Mouse (Mus musculus) right cerebral cortex, adult 2 months (tissue): Measurements from ENCODE around the gene Fggy.

ENCODE experiments used
- DNase-seq, 2 experiments: peaks; one replicate each; pipeline ENCODE4 v3.0.0; 2021 to 2022; ENCODE audit warnings: low spot score in 2 of 2

Fggy gene

DNA sequence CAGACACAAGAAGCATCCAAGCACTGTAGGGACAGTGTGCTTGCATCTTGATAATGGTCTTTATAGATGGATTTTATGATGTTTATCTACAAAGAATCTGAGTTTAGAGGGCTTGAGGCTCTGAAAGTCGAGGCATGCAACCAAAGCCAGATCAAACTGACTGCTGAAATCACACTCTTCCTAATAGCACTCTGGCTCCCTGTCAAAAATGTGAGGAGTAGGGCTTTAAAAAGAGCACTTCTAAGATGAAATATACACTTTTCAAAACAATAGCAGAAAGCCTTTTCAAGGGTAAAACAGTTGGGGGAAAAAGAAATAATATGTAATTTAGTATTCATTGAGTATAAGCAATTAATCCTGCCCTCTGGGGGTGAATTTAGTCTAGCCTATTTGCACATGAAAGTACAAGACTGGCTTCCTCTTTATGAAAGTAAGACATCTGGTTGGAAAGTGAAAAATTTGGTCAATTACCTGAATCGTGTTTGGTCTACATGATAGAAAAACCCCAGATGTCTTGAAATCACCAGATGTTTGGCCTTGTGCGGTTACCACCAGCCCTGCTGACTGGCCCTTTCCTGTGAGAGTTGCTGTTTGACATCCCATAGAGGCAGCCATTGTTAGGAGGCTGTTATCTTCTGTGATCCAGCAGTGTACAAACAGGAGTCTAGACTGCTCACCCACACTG is 172.0 kb downstream of the Fggy start:
- no peak for DNase-seq

DNA sequence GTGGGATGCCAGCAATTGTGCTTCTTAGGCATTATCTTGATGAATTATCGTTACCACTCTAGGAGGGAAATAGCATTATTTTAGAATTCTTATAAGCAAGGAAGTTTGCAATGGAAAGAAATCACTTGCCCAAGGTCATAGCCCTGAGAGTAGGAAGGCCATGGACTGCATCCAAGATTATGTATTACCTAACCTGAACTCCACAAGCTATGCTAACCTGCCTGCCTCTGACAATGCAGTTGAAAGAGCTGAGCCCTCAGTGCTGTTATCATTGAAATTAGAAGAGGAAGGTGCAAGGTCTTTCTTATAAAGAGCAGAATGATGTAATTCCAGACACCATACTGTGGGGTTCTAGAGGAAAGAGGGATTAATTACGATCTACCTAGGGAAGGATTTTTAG is 173.8 kb downstream of the Fggy start:
- no peak for DNase-seq

DNA sequence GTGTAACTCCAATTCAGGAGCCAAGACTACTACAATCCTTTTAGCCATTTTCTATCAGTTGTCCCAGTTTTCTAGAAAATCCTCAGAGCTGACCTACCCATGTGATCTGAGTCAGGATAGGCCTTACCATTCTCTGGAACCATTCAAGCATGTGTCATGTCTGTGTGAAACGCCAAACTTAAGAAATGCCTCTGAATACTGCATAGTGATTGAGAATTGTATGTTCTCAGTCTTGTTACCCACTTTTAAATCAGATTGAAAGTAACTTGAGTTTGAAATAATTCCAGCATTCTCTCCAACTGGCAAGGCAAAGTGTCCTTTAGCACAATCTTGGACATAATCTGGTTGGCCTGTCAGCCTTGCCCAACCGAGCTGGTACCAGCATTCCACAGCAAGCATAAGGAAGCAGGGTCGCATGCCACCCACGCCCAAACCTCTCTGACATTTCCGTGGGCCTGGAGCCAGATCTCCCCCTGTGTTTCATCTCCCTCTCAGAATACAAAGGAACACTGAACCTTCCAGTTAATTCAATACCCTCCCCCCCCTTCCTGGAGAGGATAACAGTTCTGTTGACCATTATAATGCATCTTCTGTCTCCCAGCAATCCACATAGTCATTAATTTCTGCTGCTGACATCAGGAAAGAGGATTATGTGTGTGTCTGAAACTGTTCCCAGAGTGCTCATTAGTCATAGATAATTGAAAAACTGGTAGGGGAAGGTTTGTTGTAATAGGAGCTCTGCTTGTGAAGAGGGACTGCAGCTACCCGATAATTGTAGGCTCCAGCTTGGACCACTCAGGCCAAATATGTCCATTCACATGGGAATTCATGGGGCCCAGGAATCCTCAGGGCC is 176.3 kb downstream of the Fggy start:
- DNase-seq: no peak

DNA sequence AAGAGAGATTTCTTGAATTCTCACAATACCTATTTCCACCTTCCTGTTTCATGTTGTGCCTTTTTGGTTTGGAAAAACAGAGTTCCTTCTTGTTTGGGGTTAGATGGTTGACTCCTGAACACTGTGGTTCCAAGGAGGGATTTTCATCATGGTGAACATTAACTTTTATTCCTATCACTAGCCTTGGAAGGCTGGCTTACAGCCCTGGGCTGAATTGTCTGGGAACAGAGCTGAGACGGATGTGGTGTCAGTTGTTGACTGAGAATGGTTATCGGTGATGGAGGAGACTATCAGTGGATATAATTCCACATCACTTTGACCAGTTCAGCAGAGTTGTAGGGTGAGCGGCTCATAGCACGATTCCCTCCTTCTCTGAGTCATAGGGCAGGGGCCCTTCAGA is 178.7 kb downstream of the Fggy start:
- DNase-seq: no peak

DNA sequence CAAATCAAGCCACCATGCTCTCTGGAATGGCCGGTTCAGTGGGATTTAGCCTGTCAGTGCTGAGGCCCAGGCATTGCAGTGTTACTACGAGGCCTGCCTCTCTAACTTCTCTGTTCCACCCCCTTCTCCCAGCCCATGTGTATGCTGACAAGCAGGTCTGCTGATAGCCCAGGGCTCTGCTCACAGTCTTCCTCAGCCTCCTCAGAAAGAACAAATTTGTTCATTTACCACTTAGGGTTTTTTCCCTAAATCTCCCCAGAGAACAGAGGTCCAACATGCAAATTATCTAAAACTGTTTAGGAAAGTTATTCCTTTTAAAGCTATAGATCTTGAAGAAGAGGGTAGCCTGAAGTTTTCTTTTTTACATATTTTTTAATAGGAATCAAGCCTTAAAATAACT is 179.4 kb downstream of the Fggy start:
- no peak for DNase-seq

DNA sequence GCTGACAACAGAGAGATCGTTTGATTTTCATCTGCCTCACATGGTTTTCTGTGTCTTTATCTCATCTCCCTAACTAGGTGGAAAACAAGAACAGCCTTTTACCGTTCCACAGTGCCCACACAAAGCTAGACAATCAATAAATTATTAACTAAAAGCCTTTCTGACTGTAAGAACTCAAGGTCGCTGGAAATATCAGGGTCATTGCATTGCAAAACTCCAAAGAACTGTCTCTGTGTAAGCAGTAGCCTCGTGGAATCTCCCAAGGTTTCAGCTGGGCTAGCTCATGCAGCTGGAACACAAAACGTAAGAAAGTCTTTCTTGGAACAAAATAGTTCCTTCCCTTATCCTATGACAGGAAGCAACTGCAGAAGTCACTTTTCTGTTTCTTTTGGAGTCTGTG is 180.9 kb downstream of the Fggy start:
- no peak for DNase-seq

DNA sequence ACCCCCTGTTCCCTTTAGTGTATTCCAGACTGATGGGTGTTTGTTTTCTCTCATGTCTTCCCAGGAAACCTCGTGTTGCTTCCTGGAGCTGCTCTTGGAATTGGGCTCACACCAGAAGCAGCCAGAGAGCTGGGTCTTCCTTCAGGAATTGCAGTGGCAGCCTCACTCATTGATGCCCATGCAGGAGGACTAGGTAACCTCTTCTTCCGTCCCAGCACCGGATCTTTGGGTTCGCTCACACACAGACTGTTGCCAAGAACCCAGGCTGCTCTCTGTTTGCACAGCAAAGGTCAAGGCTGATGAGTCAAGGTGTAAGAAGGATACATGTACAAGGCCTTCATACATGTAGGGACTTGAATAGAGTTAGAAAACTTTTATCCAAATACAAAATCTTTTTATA is 181.4 kb downstream of the Fggy start:
- DNase-seq: no peak

DNA sequence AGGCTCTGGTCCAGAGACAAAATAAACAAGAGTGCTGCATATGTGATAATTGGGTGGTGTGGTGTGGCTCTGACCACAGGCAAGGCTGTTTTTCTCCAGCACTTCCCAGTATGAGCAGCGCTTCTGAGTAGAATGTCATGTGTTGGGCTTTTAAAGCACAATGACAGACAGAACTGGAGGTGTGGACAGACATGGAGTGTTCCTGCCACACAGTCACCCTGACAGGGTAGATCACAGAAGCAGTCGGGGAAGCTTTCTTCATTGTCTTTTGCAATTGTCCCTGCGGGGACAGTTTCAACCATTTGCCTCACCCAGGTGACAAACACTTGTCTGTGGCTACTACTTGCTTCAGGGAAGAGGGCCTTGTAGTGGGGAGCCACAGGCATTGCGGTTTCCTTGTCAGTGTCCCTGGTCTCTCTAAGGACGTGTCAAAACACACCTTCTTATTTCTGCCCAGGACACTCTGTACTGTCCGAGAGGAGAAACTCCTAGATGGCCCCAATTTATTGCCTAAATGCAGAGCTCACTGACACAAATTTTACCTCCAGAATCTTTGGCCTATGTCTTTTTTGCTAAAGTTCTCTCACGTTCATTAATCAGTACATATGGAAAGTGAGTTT is 183.9 kb downstream of the Fggy start:
- no peak for DNase-seq

DNA sequence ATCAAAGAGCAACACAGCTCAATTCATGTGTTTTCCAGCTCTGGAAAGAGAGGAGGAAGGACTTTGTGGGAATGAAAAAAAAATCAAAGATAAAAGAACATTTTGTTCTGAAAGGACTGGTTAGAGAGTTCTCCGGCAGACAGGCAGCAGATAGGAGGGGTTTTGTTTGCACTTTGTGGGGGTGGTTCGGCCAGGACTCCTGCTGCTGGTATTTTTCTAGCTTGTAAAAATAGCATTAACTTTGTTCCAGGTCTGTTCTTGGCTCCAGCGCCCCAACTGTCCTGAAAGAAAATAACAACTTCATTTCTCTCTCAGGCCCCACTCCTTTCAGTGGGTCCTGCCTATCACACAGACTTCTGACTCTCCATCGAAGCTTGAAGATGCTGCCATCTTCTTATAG is 185.7 kb downstream of the Fggy start:
- DNase-seq: peak; percentile 7 to 32

DNA sequence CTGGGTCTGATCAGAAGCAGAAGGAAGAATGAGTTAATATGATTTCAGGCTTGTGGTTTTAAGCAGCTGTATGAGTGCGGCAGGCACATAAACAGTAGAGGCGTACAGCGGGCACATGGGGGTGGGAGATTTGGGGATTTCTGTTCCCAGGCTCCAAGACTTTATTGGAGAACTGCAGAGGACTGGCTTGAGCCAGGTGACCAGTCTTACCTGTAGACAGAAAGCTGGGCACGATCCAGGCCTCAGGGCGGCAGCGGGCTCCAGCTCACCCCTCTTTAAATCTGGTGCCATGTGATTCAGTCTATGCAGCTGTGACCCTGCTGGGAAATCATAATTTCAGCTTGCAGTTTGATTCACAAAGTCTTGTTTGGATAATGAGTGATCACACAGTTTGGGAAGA is 189.6 kb downstream of the Fggy start:
- no peak for DNase-seq

DNA sequence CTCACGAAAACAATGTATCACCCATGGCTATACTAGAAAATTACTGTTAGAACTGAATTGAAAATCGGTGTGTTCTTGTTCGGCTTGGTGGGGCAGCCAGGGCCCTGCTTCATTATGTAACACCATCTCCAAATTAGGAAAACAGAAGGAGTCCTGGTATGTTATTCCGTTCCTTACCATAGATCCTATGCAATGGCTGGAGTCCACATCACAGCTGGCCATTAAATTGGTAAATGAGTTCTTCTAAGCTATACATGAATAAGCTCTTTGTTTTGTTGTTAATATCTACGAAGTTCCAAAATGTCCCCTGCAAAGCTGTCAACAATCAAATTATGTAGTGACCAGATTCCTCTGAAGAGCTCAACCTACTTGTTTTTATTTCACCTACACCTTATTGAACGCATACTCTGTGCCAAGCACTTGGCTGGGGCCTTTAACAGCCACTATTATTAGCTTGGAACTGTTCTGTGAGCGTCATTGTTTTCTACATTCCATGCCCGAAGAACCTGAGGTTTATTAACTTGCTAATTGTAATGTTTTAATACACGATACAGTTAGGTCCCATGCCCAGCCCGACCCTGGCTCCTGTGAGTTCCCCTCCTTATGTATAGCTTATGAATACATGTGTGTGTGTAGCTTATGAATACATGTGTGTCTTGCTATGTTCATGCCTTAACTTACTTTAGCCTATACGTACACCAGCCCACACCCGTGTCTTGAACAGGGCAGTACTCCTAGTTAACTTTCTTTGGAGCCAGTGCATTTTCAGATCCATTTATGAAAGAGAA is 190.3 kb downstream of the Fggy start:
- DNase-seq: no peak

DNA sequence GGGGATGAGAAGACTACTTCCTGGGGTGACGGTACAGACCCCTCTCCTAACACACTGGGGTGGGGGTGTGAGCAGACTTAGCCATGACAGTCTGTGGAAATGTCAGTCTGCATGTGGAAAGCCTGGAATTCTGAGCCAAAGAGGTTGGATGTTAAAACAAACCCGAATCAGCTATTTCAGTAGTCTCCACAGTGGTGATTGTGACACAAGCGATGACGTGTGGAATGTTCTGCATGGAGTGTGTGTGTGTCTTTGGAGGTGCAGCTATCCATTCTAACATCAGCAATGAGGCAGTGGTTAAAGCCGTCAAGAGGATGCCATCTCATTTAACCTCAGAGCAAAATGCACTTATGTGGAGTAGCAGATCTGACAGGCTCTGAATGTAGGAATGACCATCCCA is 192.9 kb downstream of the Fggy start:
- no peak for DNase-seq

DNA sequence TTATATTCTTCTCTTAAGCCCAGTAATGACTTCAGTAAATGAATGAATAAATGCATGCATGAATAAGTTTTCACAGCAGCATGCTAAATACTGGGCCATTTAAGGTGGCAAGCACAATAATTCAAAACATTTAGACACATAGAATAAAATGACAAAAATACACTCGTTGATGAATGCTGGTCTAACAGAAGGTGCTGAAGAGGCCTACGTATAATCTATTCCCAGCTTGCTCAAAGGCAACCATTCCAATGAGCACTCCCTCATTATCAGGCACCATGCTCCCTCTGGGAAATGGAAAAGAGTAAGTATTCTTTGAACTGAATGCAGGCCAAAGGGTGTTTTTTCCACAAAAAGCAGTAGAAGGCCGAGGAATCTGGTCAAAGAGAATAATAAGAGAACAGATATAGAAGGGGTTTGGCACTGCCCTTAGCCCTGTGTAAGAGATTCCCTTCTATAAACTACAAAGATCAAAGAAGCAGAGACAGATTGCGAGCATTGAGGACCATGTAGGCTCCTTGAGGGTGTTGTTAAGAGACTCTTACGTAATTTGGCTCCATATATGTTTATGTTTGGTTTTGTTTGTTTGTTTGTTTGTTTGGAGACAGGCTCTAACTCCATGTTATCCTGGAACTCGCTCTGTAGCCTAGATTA is 195.4 kb downstream of the Fggy start:
- no peak for DNase-seq

DNA sequence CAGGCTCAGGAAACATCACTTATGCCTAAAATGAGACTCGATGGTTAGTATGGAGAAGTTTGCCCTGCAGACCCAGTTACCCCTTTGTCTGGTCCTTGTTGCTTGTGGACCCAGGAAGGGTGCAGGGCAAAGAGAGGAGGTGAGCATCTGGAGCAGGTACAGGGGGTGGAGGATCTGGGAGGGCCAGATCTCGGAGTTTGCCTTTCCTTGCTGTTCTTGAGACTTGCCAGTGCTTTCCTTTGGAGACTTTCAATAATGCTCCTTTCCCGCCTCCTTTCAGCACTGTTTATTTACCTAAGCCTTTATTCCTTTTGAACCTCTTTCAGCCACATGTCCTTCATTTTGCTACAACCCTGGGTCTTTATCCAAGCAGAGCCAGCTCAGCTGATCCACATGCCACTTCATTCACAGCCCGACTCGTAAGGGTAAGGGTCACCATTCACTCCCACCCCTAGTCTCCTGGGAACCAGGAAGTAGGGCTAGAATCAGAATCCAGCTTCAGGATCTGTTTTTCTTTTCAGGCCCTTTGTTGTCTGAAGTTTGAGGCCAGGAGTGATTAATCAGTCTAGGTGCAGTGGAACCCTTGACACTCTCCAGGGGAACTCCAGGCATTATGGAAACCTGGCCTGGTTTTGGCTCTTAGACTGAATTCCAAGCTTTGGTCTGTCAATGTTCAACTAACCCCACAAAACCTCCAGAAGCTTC is 201.9 kb downstream of the Fggy start:
- DNase-seq: no peak

DNA sequence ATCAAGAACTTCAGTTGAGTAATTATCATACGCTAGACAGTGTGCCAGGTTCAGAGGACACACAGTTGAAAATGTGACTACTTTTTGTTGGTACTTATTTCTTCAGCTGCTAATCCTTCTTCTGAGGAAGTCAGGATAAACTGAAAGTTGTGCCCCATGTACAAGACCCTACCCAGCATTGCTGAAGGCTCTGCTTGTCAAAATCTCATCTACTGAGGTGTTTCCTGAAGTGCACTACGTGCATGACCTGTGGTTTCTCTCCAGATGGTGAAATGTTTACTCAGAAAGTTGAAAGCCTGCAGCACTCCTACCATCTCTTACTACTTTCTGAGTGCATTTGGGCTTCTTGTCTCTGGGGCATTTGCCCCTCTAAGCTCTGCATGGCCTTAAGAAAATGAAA is 208.1 kb downstream of the Fggy start:
- DNase-seq: no peak

DNA sequence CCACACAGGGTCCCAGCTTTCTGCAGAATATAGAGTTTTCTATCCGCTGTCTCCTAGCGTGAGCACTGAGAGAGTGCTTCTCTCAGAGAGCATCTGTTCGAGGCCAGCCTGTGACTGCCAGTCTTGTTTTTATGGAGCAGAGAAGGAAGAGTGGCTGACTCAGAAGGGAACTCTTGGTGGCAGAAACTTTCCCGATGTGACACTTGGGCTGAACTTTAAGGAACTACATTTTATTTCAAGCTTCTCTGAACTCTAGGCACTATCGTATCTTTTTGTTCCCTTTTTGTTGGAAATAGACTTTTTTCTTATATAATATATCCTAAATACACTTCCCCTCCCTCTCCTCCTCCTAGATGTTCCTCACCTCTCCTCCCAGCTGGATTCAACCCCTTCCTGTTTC is 213.2 kb downstream of the Fggy start:
- no peak for DNase-seq

DNA sequence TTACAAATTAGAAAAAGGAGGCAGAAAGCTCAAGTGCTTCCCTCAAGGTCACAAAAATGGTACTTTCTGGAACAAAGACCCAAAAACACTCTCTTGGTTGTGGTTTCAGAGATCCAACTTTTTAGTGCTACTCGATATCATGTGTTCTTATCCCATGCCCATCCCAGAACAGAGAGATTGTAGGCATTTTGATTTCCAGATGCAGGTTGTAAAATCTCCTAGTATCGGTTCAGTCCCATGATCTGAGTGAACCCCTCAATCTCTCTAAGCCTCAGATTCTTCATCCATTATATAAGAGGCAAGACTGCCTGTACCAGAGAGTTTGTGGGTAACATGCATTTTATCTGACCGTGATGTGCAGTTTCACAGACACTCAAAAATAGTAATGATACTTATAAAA is 214.2 kb downstream of the Fggy start:
- DNase-seq: no peak

DNA sequence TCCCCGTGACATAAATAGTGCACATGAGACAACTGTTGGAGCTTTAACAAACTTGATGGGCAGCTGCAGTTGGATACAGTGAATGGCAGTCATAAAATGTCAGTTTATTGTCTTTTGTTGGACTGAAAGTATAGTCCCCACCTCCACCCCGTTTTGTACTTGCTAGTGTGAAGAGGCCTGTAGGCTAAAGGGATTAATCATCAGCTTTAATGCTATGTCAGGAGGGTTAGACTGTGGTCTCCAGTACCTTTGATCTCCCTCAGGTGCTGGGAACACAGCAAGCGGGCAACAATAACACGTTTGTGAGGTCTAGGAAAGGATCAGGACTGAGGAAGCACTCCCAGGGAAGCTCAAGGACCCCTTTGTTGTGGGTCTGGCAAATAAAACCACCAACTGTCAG is 214.6 kb downstream of the Fggy start:
- DNase-seq: no peak

DNA sequence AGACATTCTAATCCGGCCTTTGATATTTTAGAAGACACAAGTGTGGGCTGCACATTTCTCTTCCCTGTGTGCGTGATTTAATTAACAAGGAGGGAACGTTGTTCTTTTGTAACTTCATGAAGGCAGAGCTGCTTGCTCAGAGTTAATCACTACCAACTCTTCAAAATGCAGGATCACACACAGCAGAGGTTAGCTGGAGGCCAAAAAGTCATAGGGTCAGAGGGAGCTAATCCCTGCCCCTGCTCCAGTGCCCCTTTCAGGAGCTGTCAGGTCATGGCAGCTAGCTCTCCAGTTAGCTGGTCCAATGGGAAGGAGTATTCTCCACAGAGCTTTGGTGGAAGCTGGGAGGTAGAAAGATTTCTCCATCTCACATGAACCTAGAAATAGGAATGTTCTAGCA is 215.4 kb downstream of the Fggy start:
- DNase-seq: no peak

DNA sequence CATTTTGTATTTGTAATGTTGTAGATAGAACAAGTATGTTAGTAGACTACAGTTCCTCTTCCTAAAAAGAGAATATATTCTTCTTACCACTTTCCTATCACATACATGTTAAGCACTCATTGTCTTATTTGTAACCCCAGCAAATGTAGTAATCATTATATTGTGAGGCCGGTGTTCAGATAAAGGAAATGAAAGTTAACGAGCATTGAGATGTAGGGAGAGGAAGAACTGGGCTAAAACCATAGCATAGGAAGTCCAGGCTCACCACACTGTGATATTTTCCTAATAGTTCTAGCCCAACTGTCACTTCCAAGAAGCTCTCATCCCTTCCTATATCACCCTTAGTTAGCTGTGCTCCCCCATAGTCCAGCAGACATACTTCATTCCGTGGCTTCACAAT is 218.3 kb downstream of the Fggy start:
- DNase-seq: no peak

DNA sequence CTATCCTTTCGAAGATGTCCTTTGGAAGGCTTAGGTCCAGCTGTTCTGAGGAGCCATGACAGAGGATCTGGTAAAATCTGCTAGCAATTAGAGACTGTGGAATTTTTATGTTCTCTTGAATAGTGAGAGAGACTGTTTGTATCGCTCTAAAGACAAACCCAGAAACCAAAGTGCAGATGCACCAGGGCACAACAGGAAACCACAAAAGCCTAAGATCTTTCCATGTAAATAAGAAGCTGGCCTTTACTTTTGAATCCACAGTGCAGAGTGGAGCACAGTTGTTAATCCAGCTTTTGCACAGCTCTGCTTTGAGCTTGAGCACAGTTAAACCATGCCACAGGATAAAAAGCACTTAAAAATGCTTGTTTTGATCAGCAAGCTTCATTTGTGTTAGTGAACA is 220.5 kb downstream of the Fggy start:
- no peak for DNase-seq
